In genomic region chr14:122474041-122474890, GRCm38 (mm10) we compare ENCODE assay signal across 8 mouse cellular contexts. TPM values are rescaled to one million over a fixed set of nuclear protein-coding genes. Genes with fewer than 3 reads are reported as not detected.
DNase-seq lines count a peak whose midpoint lies in the region; ATAC-seq lines count a peak whose summit lies in the region.

No protein-coding gene starts in this region.

- peak; percentile 41; the same call in 1 of the 2 replicates for ATAC-seq in heart, embryonic 12.5 days (ENCODE audit: insufficient number of reproducible peaks, low FRiP score)
- ATAC-seq in hindbrain, embryonic 13.5 days (ENCODE audit: low FRiP score), result peak; percentile 85
- peak; percentile 89 for ATAC-seq in midbrain, embryonic 13.5 days

- H3K36me3 ChIP-seq in heart, embryonic 12.5 days, result no peaks in the 10 kb centered on the region
- no peaks in the 10 kb centered on the region; the same call in 1 of the 2 replicates for H3K36me3 ChIP-seq in hindbrain, embryonic 13.5 days
- H3K36me3 ChIP-seq in midbrain, embryonic 13.5 days, result peaks cover 6% of the 10 kb centered on the region; the same call in 1 of the 2 replicates

- no peak for DNase-seq in heart, postnatal 4 days
- DNase-seq in ES-CJ7 (ENCODE audit: low read depth, low spot score), result peak; percentile 89
- peak; percentile 63 to 85 for DNase-seq in cerebellum, postnatal 4 days (ENCODE audit: low spot score in 2 of 2)
- no peak for DNase-seq in ovary, adult 18-20 months (ENCODE audit: low spot score)
- DNase-seq in thymus, postnatal 25 days, result no peak

- peaks cover 78% of the 10 kb centered on the region for H3K27me3 ChIP-seq in heart, embryonic 12.5 days (replicated peaks)
- H3K27me3 ChIP-seq in hindbrain, embryonic 13.5 days, result peaks cover 72% of the 10 kb centered on the region
- H3K27me3 ChIP-seq in midbrain, embryonic 13.5 days, result peaks cover 64% of the 10 kb centered on the region

- peaks cover 33% of the 10 kb centered on the region for H3K4me1 ChIP-seq in heart, embryonic 12.5 days (replicated peaks)
- peaks cover 29% of the 10 kb centered on the region for H3K4me1 ChIP-seq in hindbrain, embryonic 13.5 days (replicated peaks)
- peaks cover 35% of the 10 kb centered on the region for H3K4me1 ChIP-seq in midbrain, embryonic 13.5 days (replicated peaks)

- H3K4me3 ChIP-seq in heart, embryonic 12.5 days, result peak overlapping the region; percentile 54
- peak overlapping the region; percentile 58 for H3K4me3 ChIP-seq in hindbrain, embryonic 13.5 days
- peak overlapping the region; percentile 69 for H3K4me3 ChIP-seq in midbrain, embryonic 13.5 days (replicated peaks)

- no peaks in the 10 kb centered on the region for H3K9me3 ChIP-seq in heart, embryonic 12.5 days (replicated peaks)
- H3K9me3 ChIP-seq in hindbrain, embryonic 13.5 days, result no peaks in the 10 kb centered on the region
- no peaks in the 10 kb centered on the region for H3K9me3 ChIP-seq in midbrain, embryonic 13.5 days

- under 1% methylated on average over 56 of the region's 57 CpGs for WGBS in heart, embryonic 12.5 days
- under 1% methylated on average over 57 of the region's 57 CpGs for whole genome bisulfite sequencing in hindbrain, embryonic 13.5 days
- WGBS in midbrain, embryonic 13.5 days, result under 1% methylated on average over 50 of the region's 57 CpGs

- peak overlapping the region; percentile 85 for H3K4me2 ChIP-seq in heart, embryonic 12.5 days
- H3K4me2 ChIP-seq in hindbrain, embryonic 13.5 days, result peak overlapping the region; percentile 56
- peak overlapping the region; percentile 61 for H3K4me2 ChIP-seq in midbrain, embryonic 13.5 days (replicated peaks)

- no peak overlapping the region for H3K27ac ChIP-seq in heart, embryonic 12.5 days (ENCODE audit: poor library complexity, severe bottlenecking)
- peak overlapping the region; percentile 96 for H3K27ac ChIP-seq in hindbrain, embryonic 13.5 days
- H3K27ac ChIP-seq in midbrain, embryonic 13.5 days, result peak overlapping the region; percentile 98

- peak overlapping the region; percentile 35; the same call in 1 of the 2 replicates for H3K9ac ChIP-seq in heart, embryonic 12.5 days
- H3K9ac ChIP-seq in hindbrain, embryonic 13.5 days, result peak overlapping the region; percentile 87
- H3K9ac ChIP-seq in midbrain, embryonic 13.5 days (replicated peaks), result peak overlapping the region; percentile 94

RNA-seq across cellular contexts. Expression of gene Zic2, which starts 1.0 kb away (rescaled TPM):
- not detected in 2 replicates for polyA plus RNA-seq in heart, embryonic 12.5 days (2016; fragmentation: Nextera tagmentation; extraction: Ambion mirVana)
- not detected for total RNA-seq in heart, postnatal 4 days (2021)
- polyA plus RNA-seq in hindbrain, embryonic 13.5 days (2015; fragmentation: Nextera tagmentation; extraction: Ambion mirVana), result 9.3 and 13.7 TPM in 2 replicates
- 10.3 and 10.7 TPM in 2 replicates for polyA plus RNA-seq in midbrain, embryonic 13.5 days (2015; fragmentation: Nextera tagmentation; extraction: Ambion mirVana)

RNA-seq across cellular contexts. Expression of gene Zic5, which starts 8.8 kb away (rescaled TPM):
- 0.04 TPM in 1 of 2 replicates, not detected in the other for polyA plus RNA-seq in heart, embryonic 12.5 days (2016; fragmentation: Nextera tagmentation; extraction: Ambion mirVana)
- total RNA-seq in heart, postnatal 4 days (2021), result not detected
- polyA plus RNA-seq in hindbrain, embryonic 13.5 days (2015; fragmentation: Nextera tagmentation; extraction: Ambion mirVana), result 10.9 and 13.9 TPM in 2 replicates
- polyA plus RNA-seq in midbrain, embryonic 13.5 days (2015; fragmentation: Nextera tagmentation; extraction: Ambion mirVana), result 15.5 and 16.7 TPM in 2 replicates

RNA-seq across cellular contexts. Expression of gene Gm10837, which starts 16.1 kb away (rescaled TPM):
- not detected in 2 replicates for polyA plus RNA-seq in heart, embryonic 12.5 days (2016; fragmentation: Nextera tagmentation; extraction: Ambion mirVana)
- total RNA-seq in heart, postnatal 4 days (2021), result not detected
- 0.41 and 0.74 TPM in 2 replicates for polyA plus RNA-seq in hindbrain, embryonic 13.5 days (2015; fragmentation: Nextera tagmentation; extraction: Ambion mirVana)
- 0.43 and 0.73 TPM in 2 replicates for polyA plus RNA-seq in midbrain, embryonic 13.5 days (2015; fragmentation: Nextera tagmentation; extraction: Ambion mirVana)

RNA-seq across cellular contexts. Expression of gene Gm5089, which starts 23.4 kb away (rescaled TPM):
- not detected in 2 replicates for polyA plus RNA-seq in heart, embryonic 12.5 days (2016; fragmentation: Nextera tagmentation; extraction: Ambion mirVana)
- total RNA-seq in heart, postnatal 4 days (2021), result not detected
- 1.8 and 3.0 TPM in 2 replicates for polyA plus RNA-seq in hindbrain, embryonic 13.5 days (2015; fragmentation: Nextera tagmentation; extraction: Ambion mirVana)
- polyA plus RNA-seq in midbrain, embryonic 13.5 days (2015; fragmentation: Nextera tagmentation; extraction: Ambion mirVana), result 1.1 and 2.3 TPM in 2 replicates

RNA-seq across cellular contexts. Expression of gene Pcca, which starts 59.9 kb away (rescaled TPM):
- polyA plus RNA-seq in heart, embryonic 12.5 days (2016; fragmentation: Nextera tagmentation; extraction: Ambion mirVana), result 28.0 and 28.4 TPM in 2 replicates
- total RNA-seq in heart, postnatal 4 days (2021), result 10 to 100 TPM; 26.3 to 34.9 TPM
- 26.7 and 29.7 TPM in 2 replicates for polyA plus RNA-seq in hindbrain, embryonic 13.5 days (2015; fragmentation: Nextera tagmentation; extraction: Ambion mirVana)
- 24.2 and 27.4 TPM in 2 replicates for polyA plus RNA-seq in midbrain, embryonic 13.5 days (2015; fragmentation: Nextera tagmentation; extraction: Ambion mirVana)

Comparison
In these comparisons a context has a peak if more than half of its experiments do, and no peak if none do; other contexts are left out.
1. H3K9ac ChIP-seq: peak in every context shown above with its lines; median percentile 94 in midbrain, embryonic 13.5 days; 87 in hindbrain, embryonic 13.5 days; 35 in heart, embryonic 12.5 days.
2. DNase-seq: peak in ES-CJ7 (single experiment) and cerebellum, postnatal 4 days (2 of 2); none in heart, postnatal 4 days (single experiment), ovary, adult 18-20 months (single experiment) and thymus, postnatal 25 days (single experiment).
3. RNA of gene Zic2, which starts 1.0 kb away (polyA plus RNA-seq): 9.3 to 13.7 TPM in hindbrain, embryonic 13.5 days and 10.3 to 10.7 TPM in midbrain, embryonic 13.5 days; not detected in heart, embryonic 12.5 days; every median in the first group is over 10 times any median in the second.
4. RNA of gene Zic5, which starts 8.8 kb away (polyA plus RNA-seq): 15.5 to 16.7 TPM in midbrain, embryonic 13.5 days and 10.9 to 13.9 TPM in hindbrain, embryonic 13.5 days; 0.04 TPM in heart, embryonic 12.5 days; every median in the first group is over 10 times any median in the second.
5. Peak in every context shown above with its lines, with median percentiles within 50 percentile points of each other: ATAC-seq, H3K4me2 ChIP-seq and H3K4me3 ChIP-seq.